Mouse (Mus musculus): ENCODE measurements around the gene Dnah12. TPM values are rescaled to one million over a fixed set of nuclear protein-coding genes. Genes with fewer than 3 reads are reported as not detected.

The Dnah12 gene
- total and polyA plus RNA-seq, 2 experiments: not detected

DNA sequence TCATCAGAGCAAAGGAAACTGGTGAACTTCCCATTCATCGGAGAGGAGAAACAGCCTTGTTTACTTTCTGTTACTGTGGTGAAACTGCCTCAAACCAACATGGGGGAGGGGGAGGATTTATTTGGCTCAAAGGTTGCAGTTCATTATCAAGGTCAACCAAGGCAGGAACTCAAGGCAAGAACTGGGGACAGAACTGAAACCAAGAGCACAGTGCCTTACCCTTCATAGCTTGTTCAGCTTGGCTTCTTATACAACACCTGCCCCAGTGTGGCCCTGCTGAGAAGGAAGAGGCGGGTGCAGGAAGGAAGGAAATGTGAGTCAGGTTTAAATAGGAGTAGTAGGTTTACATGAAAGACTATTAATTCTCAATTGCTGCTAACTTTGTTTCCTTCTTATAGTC lies 165.3 kb downstream of the Dnah12 start:
- Histone ChIP-seq H3K79me2 (ENCODE audit: control insufficient read depth, insufficient read depth, low read length) (no peaks in the 10 kb centered on the region), H3K9ac (ENCODE audit: low read depth, low read length) (no peak overlapping the region), H3K27ac (replicated peaks; ENCODE audit: insufficient read depth, low read depth, low read length) (peak overlapping the region; percentile 39), H3K36me3 (ENCODE audit: control insufficient read depth, insufficient read depth, low read length) (no peaks in the 10 kb centered on the region), H3K27me3 (ENCODE audit: control insufficient read depth, insufficient read depth, low read length) (no peaks in the 10 kb centered on the region), H3K4me1 (ENCODE audit: control insufficient read depth, insufficient read depth, low read length) (peaks cover 3% of the 10 kb centered on the region), H3K4me3 (ENCODE audit: insufficient read depth, low read depth, low read length) (no peak overlapping the region)
- TF ChIP-seq POLR2A (IDR thresholded peaks at IDR 0.05; ENCODE audit: extremely low read depth, insufficient read depth, low read length) (no peak), CTCF (IDR thresholded peaks at IDR 0.05; ENCODE audit: low read depth, low read length) (no peak)
- 40% methylated on average over 2 of the region's 2 CpGs for WGBS
- peak; percentile 86 for DNase-seq (ENCODE audit: extremely low read depth, low read depth, low spot score)

DNA sequence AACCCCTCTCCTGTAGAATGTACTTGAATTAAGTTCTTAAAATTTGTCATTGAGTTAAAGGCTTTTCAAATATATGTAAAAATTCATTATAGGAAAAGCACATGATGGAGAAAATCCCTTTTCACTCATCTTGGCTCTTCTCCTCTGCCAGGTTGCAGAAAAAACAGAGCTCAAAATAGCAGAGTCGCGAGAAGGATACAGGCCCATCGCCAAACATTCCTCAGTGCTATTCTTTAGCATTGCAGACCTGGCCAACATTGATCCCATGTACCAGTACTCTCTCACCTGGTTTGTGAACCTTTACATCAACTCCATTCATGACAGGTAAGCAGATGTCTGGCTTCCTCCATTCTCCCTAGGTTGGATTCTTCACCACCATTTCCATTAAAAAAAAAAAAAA lies 165.9 kb downstream of the Dnah12 start:
- WGBS: 78% methylated on average over 3 of the region's 3 CpGs
- TF ChIP-seq POLR2A (IDR thresholded peaks at IDR 0.05; ENCODE audit: extremely low read depth, insufficient read depth, low read length): no peak
- no peak for TF ChIP-seq CTCF (IDR thresholded peaks at IDR 0.05; ENCODE audit: low read depth, low read length)
- Histone ChIP-seq H3K79me2 (ENCODE audit: control insufficient read depth, insufficient read depth, low read length) (no peaks in the 10 kb centered on the region), H3K4me3 (ENCODE audit: insufficient read depth, low read depth, low read length) (no peak overlapping the region), H3K27me3 (ENCODE audit: control insufficient read depth, insufficient read depth, low read length) (no peaks in the 10 kb centered on the region), H3K9ac (ENCODE audit: low read depth, low read length) (no peak overlapping the region), H3K27ac (replicated peaks; ENCODE audit: insufficient read depth, low read depth, low read length) (no peak overlapping the region), H3K36me3 (ENCODE audit: control insufficient read depth, insufficient read depth, low read length) (no peaks in the 10 kb centered on the region), H3K4me1 (ENCODE audit: control insufficient read depth, insufficient read depth, low read length) (peaks cover 3% of the 10 kb centered on the region)
- DNase-seq (ENCODE audit: extremely low read depth, low read depth, low spot score): no peak

DNA sequence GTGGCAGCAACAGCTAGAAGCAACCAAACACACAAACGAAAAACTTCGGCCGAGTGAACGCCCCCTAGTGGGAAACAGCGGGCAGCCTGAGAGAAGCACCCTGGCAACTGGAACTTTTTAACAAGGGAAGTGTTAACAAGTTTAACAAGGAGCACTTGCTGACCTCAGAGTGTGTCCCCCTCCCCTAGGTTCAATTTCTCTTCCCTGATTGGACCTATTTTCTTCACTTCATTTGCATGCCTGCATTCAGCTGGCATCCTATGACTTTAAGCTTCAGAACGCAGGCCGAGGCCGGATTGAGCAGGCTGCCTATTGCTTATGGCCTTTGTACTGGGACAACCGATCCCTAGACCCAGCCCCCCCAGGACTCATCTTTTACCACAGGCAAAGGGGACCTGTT lies 174.3 kb downstream of the Dnah12 start:
- 73% methylated on average over 9 of the region's 9 CpGs for WGBS
- no peak overlapping the region for H3K4me3 ChIP-seq (ENCODE audit: insufficient read depth, low read depth, low read length)

DNA sequence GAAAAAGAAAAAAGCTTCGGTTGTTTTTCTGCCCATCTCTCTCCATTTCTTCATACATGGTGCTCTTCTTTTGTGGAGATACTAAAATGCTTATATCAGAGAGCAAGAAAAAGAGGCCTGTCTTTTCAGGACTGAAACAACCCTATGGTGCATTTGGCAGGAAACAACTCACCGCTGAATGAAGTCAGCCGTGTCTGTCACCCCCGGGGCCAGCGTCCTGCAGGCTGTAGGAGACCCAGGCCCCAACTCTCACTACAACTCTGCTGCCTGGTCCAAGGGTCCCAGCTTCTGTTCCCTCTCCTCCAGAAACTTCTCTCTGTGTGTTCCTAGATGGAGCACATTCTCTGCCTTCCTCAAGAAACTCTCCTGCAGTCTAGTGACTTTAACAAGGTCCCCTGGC lies 175.2 kb downstream of the Dnah12 start:
- no peak for TF ChIP-seq CTCF (IDR thresholded peaks at IDR 0.05; ENCODE audit: low read depth, low read length)
- TF ChIP-seq POLR2A (IDR thresholded peaks at IDR 0.05; ENCODE audit: extremely low read depth, insufficient read depth, low read length): no peak
- no peak overlapping the region for H3K27ac ChIP-seq (replicated peaks; ENCODE audit: insufficient read depth, low read depth, low read length)
- no peaks in the 10 kb centered on the region for H3K36me3 ChIP-seq (ENCODE audit: control insufficient read depth, insufficient read depth, low read length)
- no peaks in the 10 kb centered on the region for H3K4me1 ChIP-seq (ENCODE audit: control insufficient read depth, insufficient read depth, low read length)
- H3K9ac ChIP-seq (ENCODE audit: low read depth, low read length): no peak overlapping the region
- H3K27me3 ChIP-seq (ENCODE audit: control insufficient read depth, insufficient read depth, low read length): no peaks in the 10 kb centered on the region
- WGBS: 86% methylated on average over 5 of the region's 5 CpGs
- no peak for DNase-seq (ENCODE audit: extremely low read depth, low read depth, low spot score)
- no peaks in the 10 kb centered on the region for H3K79me2 ChIP-seq (ENCODE audit: control insufficient read depth, insufficient read depth, low read length)
- H3K4me3 ChIP-seq (ENCODE audit: insufficient read depth, low read depth, low read length): no peak overlapping the region

More for the DNA sequence above, 174.3 kb downstream of the Dnah12 start:
- Histone ChIP-seq H3K27me3 (ENCODE audit: control insufficient read depth, insufficient read depth, low read length) (no peaks in the 10 kb centered on the region), H3K4me1 (ENCODE audit: control insufficient read depth, insufficient read depth, low read length) (no peaks in the 10 kb centered on the region), H3K27ac (replicated peaks; ENCODE audit: insufficient read depth, low read depth, low read length) (no peak overlapping the region), H3K9ac (ENCODE audit: low read depth, low read length) (no peak overlapping the region), H3K79me2 (ENCODE audit: control insufficient read depth, insufficient read depth, low read length) (no peaks in the 10 kb centered on the region), H3K36me3 (ENCODE audit: control insufficient read depth, insufficient read depth, low read length) (no peaks in the 10 kb centered on the region)
- peak; percentile 52 for TF ChIP-seq CTCF (IDR thresholded peaks at IDR 0.05; ENCODE audit: low read depth, low read length)
- TF ChIP-seq POLR2A (IDR thresholded peaks at IDR 0.05; ENCODE audit: extremely low read depth, insufficient read depth, low read length): no peak
- no peak for DNase-seq (ENCODE audit: extremely low read depth, low read depth, low spot score)

DNA sequence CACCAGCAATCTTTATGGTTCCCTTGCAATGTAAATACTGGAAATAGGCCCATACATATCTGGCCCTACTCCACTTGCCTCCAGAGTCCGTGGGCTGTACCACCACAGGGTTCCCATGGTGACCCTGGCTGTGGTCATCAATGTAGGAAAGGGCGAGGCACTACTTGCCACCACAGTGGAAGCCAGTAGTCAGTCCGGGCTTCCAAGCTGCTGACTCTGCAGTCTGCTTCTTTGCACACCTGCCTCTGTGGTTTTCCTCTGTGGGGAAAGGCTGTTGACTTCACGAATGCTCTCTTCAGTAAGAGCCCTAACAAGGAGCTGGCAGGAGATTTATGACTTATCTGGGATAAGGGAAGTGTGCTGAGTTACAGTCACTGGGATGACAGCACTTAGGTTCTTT lies 185.7 kb downstream of the Dnah12 start:
- Histone ChIP-seq H3K79me2 (ENCODE audit: control insufficient read depth, insufficient read depth, low read length) (no peaks in the 10 kb centered on the region), H3K36me3 (ENCODE audit: control insufficient read depth, insufficient read depth, low read length) (no peaks in the 10 kb centered on the region), H3K9ac (ENCODE audit: low read depth, low read length) (no peak overlapping the region), H3K27me3 (ENCODE audit: control insufficient read depth, insufficient read depth, low read length) (no peaks in the 10 kb centered on the region), H3K4me3 (ENCODE audit: insufficient read depth, low read depth, low read length) (no peak overlapping the region), H3K27ac (replicated peaks; ENCODE audit: insufficient read depth, low read depth, low read length) (no peak overlapping the region), H3K4me1 (ENCODE audit: control insufficient read depth, insufficient read depth, low read length) (no peaks in the 10 kb centered on the region)
- WGBS: 78% methylated on average over 4 of the region's 4 CpGs
- TF ChIP-seq POLR2A (IDR thresholded peaks at IDR 0.05; ENCODE audit: extremely low read depth, insufficient read depth, low read length) (no peak), CTCF (IDR thresholded peaks at IDR 0.05; ENCODE audit: low read depth, low read length) (no peak)
- DNase-seq (ENCODE audit: extremely low read depth, low read depth, low spot score): no peak

DNA sequence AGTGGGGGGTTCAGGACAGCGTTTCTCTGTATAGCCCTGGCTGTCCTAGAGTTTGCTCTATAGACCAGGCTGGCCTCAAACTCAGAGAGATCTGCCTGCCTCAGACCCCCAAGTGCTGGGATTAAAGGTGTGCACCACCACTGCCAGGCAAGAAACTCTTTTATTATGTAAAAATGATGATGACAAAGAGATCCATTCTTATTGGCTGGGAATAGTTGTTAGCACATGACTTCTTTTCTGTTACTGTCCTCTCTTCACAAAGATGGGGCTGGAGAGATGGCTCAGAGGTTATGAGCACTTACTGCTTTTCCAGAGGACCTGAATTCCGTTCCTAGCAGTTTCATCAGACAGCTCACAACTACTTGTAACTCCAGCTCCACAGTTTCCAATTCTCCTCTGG lies 186.9 kb downstream of the Dnah12 start:
- no peak overlapping the region for H3K9ac ChIP-seq (ENCODE audit: low read depth, low read length)
- no peaks in the 10 kb centered on the region for H3K27me3 ChIP-seq (ENCODE audit: control insufficient read depth, insufficient read depth, low read length)
- H3K4me1 ChIP-seq (ENCODE audit: control insufficient read depth, insufficient read depth, low read length): no peaks in the 10 kb centered on the region
- H3K4me3 ChIP-seq (ENCODE audit: insufficient read depth, low read depth, low read length): no peak overlapping the region
- 79% methylated on average over 2 of the region's 2 CpGs for WGBS
- no peak overlapping the region for H3K27ac ChIP-seq (replicated peaks; ENCODE audit: insufficient read depth, low read depth, low read length)
- no peak for TF ChIP-seq CTCF (IDR thresholded peaks at IDR 0.05; ENCODE audit: low read depth, low read length)
- TF ChIP-seq POLR2A (IDR thresholded peaks at IDR 0.05; ENCODE audit: extremely low read depth, insufficient read depth, low read length): no peak
- H3K36me3 ChIP-seq (ENCODE audit: control insufficient read depth, insufficient read depth, low read length): no peaks in the 10 kb centered on the region
- no peak for DNase-seq (ENCODE audit: extremely low read depth, low read depth, low spot score)
- no peaks in the 10 kb centered on the region for H3K79me2 ChIP-seq (ENCODE audit: control insufficient read depth, insufficient read depth, low read length)
